Comparison of ENCODE assay signal across 20 mouse cellular contexts in the genomic region with DNA sequence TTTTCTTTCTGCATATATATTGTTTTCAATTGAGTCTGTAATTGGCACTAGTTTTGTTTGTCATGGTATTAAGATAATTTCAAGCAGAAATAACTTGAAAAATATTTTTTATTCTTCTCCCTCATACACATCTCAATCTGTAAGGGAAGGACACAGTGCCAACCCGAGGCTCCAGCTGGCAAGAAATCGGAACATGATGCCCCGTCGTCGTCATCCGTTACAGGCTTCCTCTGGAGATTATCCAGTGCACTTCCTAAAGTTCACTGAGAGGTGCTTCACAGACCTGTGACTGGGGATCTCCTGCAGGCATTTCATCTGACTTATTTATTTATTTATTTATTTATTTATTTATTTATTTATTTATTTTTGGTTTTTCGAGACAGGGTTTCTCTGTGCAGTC. TPM values are rescaled to one million over a fixed set of nuclear protein-coding genes. Genes with fewer than 3 reads are reported as not detected.
DNase-seq lines count a peak whose midpoint lies in the region.
"Had no signal": no experiment of that assay in that cellular context is flagged by ENCODE, and none has a peak within 500 bp of the region (broad histone marks: within the 10 kb centered on the region; RNA-seq: fewer than 3 reads in every experiment).

No protein-coding gene starts in this region.

- peak; percentile 12 for DNase-seq in adrenal gland, postnatal 25 days
- no peak for DNase-seq in adrenal gland, adult 8-10 months
- DNase-seq in ovary, adult 18-20 months (ENCODE audit: low spot score), result peak; percentile 49
- no peak for DNase-seq in ovary, postnatal 10 days (ENCODE audit: low spot score)
- DNase-seq in gastrocnemius, adult 8-10 months (ENCODE audit: low spot score in 2 of 2), result peak; percentile 67
- peak; percentile 83 for DNase-seq in skeletal muscle tissue, adult 2 months (ENCODE audit: low read depth, low spot score)
- no peak for DNase-seq in urinary bladder, postnatal 4 days (ENCODE audit: low spot score in 2 of 2)
- DNase-seq: cerebellum, adult 11-12 months; forebrain, postnatal 0 days; heart, postnatal 10 days; kidney, adult 18-20 months; kidney, postnatal 25 days; left cerebral cortex, postnatal 4 days; liver, postnatal 0 days; lung, postnatal 36 days; retina, postnatal 1 day; right cerebral cortex, postnatal 14 days; spleen, adult 18-20 months; thymus, adult 2 months; thymus, postnatal 4 days had no signal

RNA-seq across cellular contexts. Expression of a gene that starts 56.4 kb away (rescaled TPM):
- 9.6 and 10.0 TPM in 2 replicates for total RNA-seq in adrenal gland, postnatal 25 days (2021)
- 10 to 100 TPM in 3 of 4 experiments, 1 to 10 TPM in 1; 8.5 to 13.0 (median 11.4) TPM for total RNA-seq in adrenal gland, adult 8-10 months (2022)
- total RNA-seq in gastrocnemius, adult 8-10 months (2022), result 10 to 100 TPM; 10.9 to 47.7 (median 17.5) TPM

Comparison
In these comparisons a context has a peak if more than half of its experiments do, and no peak if none do; other contexts are left out.
1. DNase-seq: peak in adrenal gland, postnatal 25 days (single experiment), ovary, adult 18-20 months (single experiment), gastrocnemius, adult 8-10 months (2 of 2) and skeletal muscle tissue, adult 2 months (single experiment); none in adrenal gland, adult 8-10 months (single experiment), ovary, postnatal 10 days (single experiment) and urinary bladder, postnatal 4 days (0 of 2).